Mouse (Mus musculus) limb, embryonic 12.5 days (tissue): ENCODE data around the gene Crabp1. TPM values are rescaled to one million over a fixed set of nuclear protein-coding genes. Genes with fewer than 3 reads are reported as not detected.

ENCODE experiments used
- ATAC-seq: fragments of 200-750 bp; cut with Nextera tagmentation; 2 replicates; pipeline ENCODE4 v1.8.0; 2017; ENCODE audit warnings: low read depth, moderate TSS enrichment; ENCODE audit not compliant: insufficient number of reproducible peaks, insufficient read depth, low FRiP score, low TSS enrichment
- H3K27ac ChIP-seq: fragments of 300-500 bp; sonication (generic); 2 replicates; pipeline ENCODE4 v1.5.1; 2016; ENCODE audit warnings: mild to moderate bottlenecking, moderate library complexity
- H3K27me3 ChIP-seq: fragments of 300-500 bp; sonication (generic); 2 replicates; pipeline ENCODE4 v1.6.1; 2016; ENCODE audit warnings: mild to moderate bottlenecking, moderate library complexity
- H3K36me3 ChIP-seq: fragments of 300-500 bp; sonication (generic); 2 replicates; pipeline ENCODE4 v1.6.1; 2016; ENCODE audit warnings: mild to moderate bottlenecking, moderate library complexity
- H3K4me1 ChIP-seq: fragments of 300-500 bp; sonication (generic); replicated peaks from 2 replicates; pipeline ENCODE4 v1.6.1; 2016
- H3K4me2 ChIP-seq: fragments of 300-500 bp; sonication (generic); 2 replicates; pipeline ENCODE4 v1.6.1; 2016; ENCODE audit warnings: mild to moderate bottlenecking, moderate library complexity
- H3K4me3 ChIP-seq: fragments of 300-500 bp; sonication (generic); replicated peaks from 2 replicates; pipeline ENCODE4 v1.5.1; 2016; ENCODE audit warnings: mild to moderate bottlenecking
- H3K9ac ChIP-seq: fragments of 300-500 bp; sonication (generic); replicated peaks from 2 replicates; pipeline ENCODE4 v1.6.1; 2016; ENCODE audit warnings: mild to moderate bottlenecking, moderate library complexity
- H3K9me3 ChIP-seq: fragments of 300-500 bp; sonication (generic); 2 replicates; pipeline ENCODE4 v1.6.1; 2016; ENCODE audit warnings: mild to moderate bottlenecking, moderate library complexity
- WGBS: fragments of 180-500 bp; shearing (Covaris S2); methylation state at CpG from one replicate; pipeline ENCODE4 v1.1.7; 2016; 5-methylcytosine and 5-hydroxymethylcytosine counted together
- polyA plus RNA-seq: library from polyadenylated mRNA; unstranded; fragments of >200 nt; fragmentation: Nextera tagmentation; extraction: Ambion mirVana; gene quantifications from 2 replicates; pipeline ENCODE4 v1.2.1, GENCODE M21; 2016

The Crabp1 gene
- polyA plus RNA-seq, 1 experiment from 2014 or later = 302 TPM

- no peaks in the 10 kb centered on the region for H3K27me3 ChIP-seq
- H3K27ac ChIP-seq = no peak overlapping the region
- H3K4me3 ChIP-seq = no peak overlapping the region
- peaks cover 8% of the 10 kb centered on the region for H3K4me1 ChIP-seq
- H3K9me3 ChIP-seq = no peaks in the 10 kb centered on the region
- peaks cover 4% of the 10 kb centered on the region; the same call in 1 of the 2 replicates for H3K36me3 ChIP-seq
- H3K4me2 ChIP-seq = no peak overlapping the region
- no peak overlapping the region for H3K9ac ChIP-seq
- ATAC-seq = no peak
- WGBS = 92% methylated on average over 13 of the region's 13 CpGs
Observed at GRCm38 (mm10) chr9:54776451-54776982, 12.0 kb downstream of the Crabp1 start.

- WGBS = 85% methylated on average over 8 of the region's 8 CpGs
- Histone ChIP-seq H3K4me1 (peaks cover 33% of the 10 kb centered on the region), H3K27ac (no peak overlapping the region), H3K4me3 (no peak overlapping the region), H3K4me2 (no peak overlapping the region), H3K36me3 (no peaks in the 10 kb centered on the region; the same call in 1 of the 2 replicates), H3K27me3 (no peaks in the 10 kb centered on the region), H3K9me3 (no peaks in the 10 kb centered on the region), H3K9ac (no peak overlapping the region)
- ATAC-seq = no peak
Observed at GRCm38 (mm10) chr9:54779280-54779679, 14.7 kb downstream of the Crabp1 start.

GRCm38 (mm10) chr9:54782504-54782903 is 18.0 kb downstream of the Crabp1 start:
- H3K9me3 ChIP-seq = no peaks in the 10 kb centered on the region
- H3K9ac ChIP-seq = no peak overlapping the region
- no peak overlapping the region; the same call in 1 of the 2 replicates for H3K4me2 ChIP-seq
- peaks cover 63% of the 10 kb centered on the region for H3K4me1 ChIP-seq
- ATAC-seq = peak; percentile 53; the same call in 1 of the 2 replicates
- H3K27ac ChIP-seq = peak overlapping the region; percentile 90
- WGBS = 27% methylated on average over 15 of the region's 15 CpGs
- H3K4me3 ChIP-seq = no peak overlapping the region
- no peaks in the 10 kb centered on the region for H3K36me3 ChIP-seq
- no peaks in the 10 kb centered on the region for H3K27me3 ChIP-seq

- 3% methylated on average over 3 of the region's 3 CpGs for WGBS
- Histone ChIP-seq H3K4me2 (no peak overlapping the region), H3K4me3 (no peak overlapping the region), H3K27me3 (no peaks in the 10 kb centered on the region), H3K9ac (no peak overlapping the region), H3K4me1 (peaks cover 68% of the 10 kb centered on the region), H3K9me3 (no peaks in the 10 kb centered on the region), H3K36me3 (no peaks in the 10 kb centered on the region), H3K27ac (peak overlapping the region; percentile 90)
- ATAC-seq = peak; percentile 75
Observed at GRCm38 (mm10) chr9:54784003-54784402, 19.5 kb downstream of the Crabp1 start.

GRCm38 (mm10) chr9:54785215-54785614 is 20.7 kb downstream of the Crabp1 start:
- peak overlapping the region; percentile 90 for H3K27ac ChIP-seq
- H3K4me1 ChIP-seq = peaks cover 64% of the 10 kb centered on the region
- H3K4me3 ChIP-seq = no peak overlapping the region
- no peak overlapping the region for H3K4me2 ChIP-seq
- no peaks in the 10 kb centered on the region for H3K9me3 ChIP-seq
- WGBS = 54% methylated on average over 3 of the region's 3 CpGs
- no peaks in the 10 kb centered on the region for H3K36me3 ChIP-seq
- H3K9ac ChIP-seq = no peak overlapping the region
- H3K27me3 ChIP-seq = no peaks in the 10 kb centered on the region
- ATAC-seq = no peak

GRCm38 (mm10) chr9:54786083-54786482 is 21.5 kb downstream of the Crabp1 start:
- Histone ChIP-seq H3K4me1 (peaks cover 64% of the 10 kb centered on the region), H3K4me3 (no peak overlapping the region), H3K27ac (no peak overlapping the region), H3K4me2 (no peak overlapping the region), H3K9me3 (no peaks in the 10 kb centered on the region), H3K9ac (no peak overlapping the region), H3K36me3 (no peaks in the 10 kb centered on the region), H3K27me3 (no peaks in the 10 kb centered on the region)
- 97% methylated on average over 1 of the region's 1 CpGs for WGBS
- ATAC-seq = no peak

GRCm38 (mm10) chr9:54787760-54788159 is 23.2 kb downstream of the Crabp1 start:
- Histone ChIP-seq H3K4me3 (no peak overlapping the region), H3K9me3 (no peaks in the 10 kb centered on the region), H3K27me3 (no peaks in the 10 kb centered on the region), H3K27ac (peak overlapping the region; percentile 80), H3K4me1 (peaks cover 50% of the 10 kb centered on the region), H3K4me2 (no peak overlapping the region), H3K36me3 (no peaks in the 10 kb centered on the region), H3K9ac (no peak overlapping the region)
- WGBS = 7% methylated on average over 8 of the region's 8 CpGs
- peak; percentile 45 for ATAC-seq

- no peak overlapping the region for H3K27ac ChIP-seq
- no peaks in the 10 kb centered on the region for H3K9me3 ChIP-seq
- H3K27me3 ChIP-seq = no peaks in the 10 kb centered on the region
- no peak overlapping the region for H3K4me2 ChIP-seq
- no peak for ATAC-seq
- H3K4me3 ChIP-seq = no peak overlapping the region
- H3K4me1 ChIP-seq = peaks cover 26% of the 10 kb centered on the region
- no peaks in the 10 kb centered on the region for H3K36me3 ChIP-seq
- WGBS = 68% methylated on average over 5 of the region's 5 CpGs
- no peak overlapping the region for H3K9ac ChIP-seq
Observed at GRCm38 (mm10) chr9:54790271-54790670, 25.7 kb downstream of the Crabp1 start.

- H3K4me3 ChIP-seq = no peak overlapping the region
- H3K9ac ChIP-seq = no peak overlapping the region
- peaks cover 58% of the 10 kb centered on the region for H3K4me1 ChIP-seq
- H3K9me3 ChIP-seq = no peaks in the 10 kb centered on the region
- H3K27ac ChIP-seq = peak overlapping the region; percentile 87
- peak; percentile 75; the same call in 1 of the 2 replicates for ATAC-seq
- 0 out of 2 replicates have a peak overlapping the region, but pooled peaks have one; percentile 13 for H3K4me2 ChIP-seq
- no peaks in the 10 kb centered on the region for H3K36me3 ChIP-seq
- 7% methylated on average over 10 of the region's 10 CpGs for WGBS
- H3K27me3 ChIP-seq = no peaks in the 10 kb centered on the region
Observed at GRCm38 (mm10) chr9:54801460-54801961, 37.0 kb downstream of the Crabp1 start.

GRCm38 (mm10) chr9:54802749-54803679 is 38.5 kb downstream of the Crabp1 start:
- no peaks in the 10 kb centered on the region for H3K36me3 ChIP-seq
- peaks cover 62% of the 10 kb centered on the region for H3K4me1 ChIP-seq
- H3K27ac ChIP-seq = peak overlapping the region; percentile 87
- no peak overlapping the region for H3K4me2 ChIP-seq
- 14% methylated on average over 6 of the region's 6 CpGs for WGBS
- peak; percentile 44 for ATAC-seq
- no peaks in the 10 kb centered on the region for H3K9me3 ChIP-seq
- no peak overlapping the region for H3K4me3 ChIP-seq
- no peaks in the 10 kb centered on the region for H3K27me3 ChIP-seq
- H3K9ac ChIP-seq = no peak overlapping the region

- WGBS = 80% methylated on average over 5 of the region's 5 CpGs
- H3K4me3 ChIP-seq = no peak overlapping the region
- no peak overlapping the region for H3K9ac ChIP-seq
- ATAC-seq = no peak
- peaks cover 56% of the 10 kb centered on the region for H3K4me1 ChIP-seq
- no peaks in the 10 kb centered on the region for H3K36me3 ChIP-seq
- peak overlapping the region; percentile 87; the same call in 1 of the 2 replicates for H3K27ac ChIP-seq
- H3K27me3 ChIP-seq = no peaks in the 10 kb centered on the region
- H3K9me3 ChIP-seq = no peaks in the 10 kb centered on the region
- no peak overlapping the region for H3K4me2 ChIP-seq
Observed at GRCm38 (mm10) chr9:54804351-54804750, 39.8 kb downstream of the Crabp1 start.
